Mouse (Mus musculus) heart, postnatal 0 days (tissue): Measurements from ENCODE around the gene Uhrf1bp1. TPM values are rescaled to one million over a fixed set of nuclear protein-coding genes. Genes with fewer than 3 reads are reported as not detected.

ENCODE experiments used
- ATAC-seq: fragments of 200-750 bp; cut with Nextera tagmentation; 2 replicates; pipeline ENCODE4 v1.8.0; 2017; ENCODE audit warnings: low read depth, moderate number of reproducible peaks, moderate library complexity; ENCODE audit not compliant: insufficient read depth
- DNase-seq: peaks from one replicate; pipeline ENCODE4 v3.0.0-alpha.2; 2016; ENCODE audit warnings: low spot score
- H3K27ac ChIP-seq: fragments of 300-500 bp; sonication (generic); 2 replicates; pipeline ENCODE4 v1.5.1; 2014; ENCODE audit warnings: low read depth, mild to moderate bottlenecking
- H3K27me3 ChIP-seq: fragments of 300-500 bp; sonication (generic); 2 replicates; pipeline ENCODE4 v1.6.1; 2014; ENCODE audit warnings: low read length, mixed read lengths; ENCODE audit not compliant: control insufficient read depth, insufficient read depth
- H3K36me3 ChIP-seq: fragments of 300-500 bp; sonication (generic); replicated peaks from 2 replicates; pipeline ENCODE4 v1.6.1; 2014; ENCODE audit warnings: low read length, mixed read lengths; ENCODE audit not compliant: control insufficient read depth, insufficient read depth
- H3K4me1 ChIP-seq: fragments of 300-500 bp; sonication (generic); 2 replicates; pipeline ENCODE4 v1.6.1; 2014; ENCODE audit warnings: antibody characterized with exemption; ENCODE audit not compliant: control insufficient read depth, insufficient read depth
- H3K4me2 ChIP-seq: fragments of 300-500 bp; sonication (generic); 2 replicates; pipeline ENCODE4 v1.6.1; 2014; ENCODE audit warnings: low read depth, mild to moderate bottlenecking, low read length, moderate library complexity
- H3K4me3 ChIP-seq: fragments of 300-500 bp; sonication (generic); 2 replicates; pipeline ENCODE4 v1.5.1; 2014; ENCODE audit warnings: low read depth, low read length
- H3K9ac ChIP-seq: fragments of 300-500 bp; sonication (generic); replicated peaks from 2 replicates; pipeline ENCODE4 v1.6.1; 2014; ENCODE audit warnings: low read depth, low read length, mixed read lengths
- H3K9me3 ChIP-seq: fragments of 300-500 bp; sonication (generic); replicated peaks from 2 replicates; pipeline ENCODE4 v1.6.1; 2016; ENCODE audit warnings: low read length; ENCODE audit not compliant: control insufficient read depth
- CTCF ChIP-seq: IDR thresholded peaks from 2 replicates; pipeline ENCODE4 v1.5.1; 2016; ENCODE audit warnings: antibody characterized with exemption, control low read depth, low read depth
- EP300 ChIP-seq: IDR thresholded peaks from 2 replicates; pipeline ENCODE4 v1.6.1; 2016; ENCODE audit warnings: antibody characterized with exemption, low read depth
- WGBS: fragments of 180-500 bp; shearing (Covaris S2); extraction: QIAGEN DNeasy Blood & Tissue Kit; methylation state at CpG from one replicate; pipeline ENCODE4 v1.1.7; 2014; 5-methylcytosine and 5-hydroxymethylcytosine counted together
- polyA plus RNA-seq: library from polyadenylated mRNA; unstranded; fragments of >200 nt; fragmentation: Nextera tagmentation; extraction: Ambion mirVana; gene quantifications from 2 replicates; pipeline ENCODE4 v1.2.1, GENCODE M21; 2015
- total RNA-seq: library from RNA; depleted of rRNA; stranded (reverse); fragments of >200 nt; gene quantifications from 2 replicates; pipeline ENCODE4 v1.2.3, GENCODE M21; 2014; ENCODE audit warnings: low replicate concordance

Uhrf1bp1 gene
- total and polyA plus RNA-seq, 2 experiments from 2014 or later: 1.9 to 12.3 TPM

DNA sequence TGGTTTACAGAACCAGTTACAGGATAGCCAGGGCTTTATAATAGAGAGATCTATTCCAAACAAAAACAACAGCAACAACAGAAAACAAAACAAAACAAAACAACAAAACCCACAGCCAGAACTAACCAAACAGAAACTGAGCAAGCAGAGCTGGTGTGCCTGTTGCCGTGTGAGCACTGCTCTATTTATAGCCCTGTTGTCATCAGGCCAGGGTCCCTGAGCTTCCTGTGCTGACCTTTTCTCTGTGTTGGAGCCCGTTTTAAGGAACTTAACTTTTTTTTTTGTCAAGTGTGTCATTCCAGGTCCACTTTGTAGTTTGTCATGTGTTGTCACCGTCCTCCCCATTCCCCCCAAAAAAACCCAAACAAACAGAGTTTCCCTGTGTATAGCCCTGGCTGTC is 5.2 kb upstream of the Uhrf1bp1 start:
- ATAC-seq (peak; percentile 63), DNase-seq (no peak)
- no peak for TF ChIP-seq CTCF
- TF ChIP-seq EP300: no peak

DNA sequence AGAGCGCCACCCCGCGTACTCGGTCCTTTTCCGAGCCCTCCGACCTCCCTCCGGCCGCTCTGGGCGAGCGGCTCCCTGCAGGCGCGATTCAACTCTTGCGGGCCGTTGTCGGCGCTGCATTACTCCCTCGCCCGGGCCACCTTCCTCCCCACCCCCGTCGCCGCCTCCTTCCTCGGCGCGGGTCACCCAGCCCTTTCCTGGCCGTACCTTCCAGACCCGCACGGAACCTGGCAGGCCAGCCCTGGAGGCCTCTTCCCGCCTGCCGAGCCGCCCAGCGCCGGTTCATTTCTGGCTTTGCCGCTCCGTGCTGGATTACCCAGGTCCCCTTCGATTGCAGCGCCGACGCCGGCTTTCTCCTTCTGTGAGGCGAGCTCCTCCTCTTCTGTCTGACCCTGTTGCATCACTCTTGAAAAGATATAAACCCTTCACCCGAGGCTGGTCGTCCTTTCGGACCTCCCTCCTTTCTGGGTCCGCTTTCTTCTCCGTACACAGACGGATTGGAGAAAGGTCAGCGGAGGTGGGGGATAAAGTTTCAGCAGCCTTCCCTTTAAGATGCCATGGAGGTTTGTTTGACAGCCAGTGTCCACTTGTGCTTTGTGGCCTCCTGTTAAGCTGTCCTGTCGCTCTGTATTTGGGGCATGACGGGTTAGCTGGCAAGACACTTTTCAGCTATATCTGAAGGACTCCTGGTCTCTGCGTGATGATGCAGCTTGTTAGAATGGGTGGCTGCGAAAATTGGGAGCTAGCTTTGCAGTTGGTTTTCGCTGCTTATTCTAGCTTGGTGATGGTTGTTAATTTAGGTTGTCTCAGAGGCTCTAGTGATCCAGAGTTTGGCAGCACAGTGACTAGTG is 782 bp downstream of the Uhrf1bp1 start:
- Histone ChIP-seq H3K4me2 (peak overlapping the region; percentile 96), H3K4me1 (peaks cover 10% of the 10 kb centered on the region), H3K27ac (peak overlapping the region; percentile 85), H3K27me3 (no peaks in the 10 kb centered on the region), H3K9me3 (no peaks in the 10 kb centered on the region), H3K9ac (peak overlapping the region; percentile 85), H3K36me3 (peaks cover 14% of the 10 kb centered on the region; the same call in 1 of the 2 replicates), H3K4me3 (peak overlapping the region; percentile 94)
- WGBS: 1% methylated on average over 42 of the region's 52 CpGs
- peak; percentile 67 for ATAC-seq
- DNase-seq: peak; percentile 54
- TF ChIP-seq EP300: no peak
- TF ChIP-seq CTCF: no peak

More for the DNA sequence above, 5.2 kb upstream of the Uhrf1bp1 start:
- Histone ChIP-seq H3K36me3 (peaks cover 66% of the 10 kb centered on the region), H3K9ac (no peak overlapping the region), H3K4me3 (no peak overlapping the region), H3K27me3 (no peaks in the 10 kb centered on the region), H3K4me1 (no peaks in the 10 kb centered on the region), H3K27ac (peak overlapping the region; percentile 39), H3K9me3 (no peaks in the 10 kb centered on the region), H3K4me2 (no peak overlapping the region)
- WGBS: 22% methylated on average over 3 of the region's 3 CpGs

DNA sequence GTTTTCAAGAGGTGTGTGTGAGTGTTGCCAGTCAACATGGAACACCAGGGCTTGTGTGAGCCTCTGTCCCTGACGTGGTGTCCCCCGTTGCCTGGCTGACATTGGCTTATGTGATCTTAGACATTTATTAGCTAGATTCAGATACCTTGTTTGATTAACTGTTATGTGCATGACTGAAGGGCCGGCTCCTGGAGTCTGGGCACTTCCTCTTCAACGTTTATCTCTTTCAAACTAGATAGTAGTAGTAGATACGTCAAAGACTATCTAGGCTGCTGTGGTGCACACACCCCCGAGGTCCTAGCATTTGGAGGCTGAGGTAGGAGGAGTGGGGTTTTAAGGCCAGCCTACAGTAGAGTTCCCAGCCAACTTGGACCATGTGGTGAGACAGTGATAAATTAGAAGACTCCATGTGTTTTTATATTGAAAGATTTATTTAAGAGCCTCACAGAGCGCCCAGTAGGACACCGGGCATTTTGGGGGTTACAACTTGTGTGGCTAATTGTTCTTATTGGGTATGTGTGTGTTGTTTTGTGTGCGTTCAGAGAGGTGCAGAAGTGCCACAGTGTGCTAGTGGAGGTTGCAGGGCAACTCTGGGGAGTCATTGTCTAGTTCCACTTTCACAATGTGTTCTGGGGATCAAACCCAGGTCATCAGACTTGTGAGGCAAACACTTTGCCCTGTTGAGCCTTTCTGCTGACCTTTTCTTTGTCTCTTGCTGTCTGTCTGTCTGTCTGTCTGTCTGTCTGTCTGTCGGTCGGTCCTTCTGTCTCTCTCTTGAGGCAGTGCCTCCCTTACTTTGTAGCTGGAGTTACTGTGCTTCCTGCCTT is 1.6 kb downstream of the Uhrf1bp1 start:
- no peak for DNase-seq
- peak overlapping the region; percentile 94 for H3K4me3 ChIP-seq
- H3K9ac ChIP-seq: peak overlapping the region; percentile 85
- H3K27ac ChIP-seq: no peak overlapping the region
- TF ChIP-seq EP300: no peak
- TF ChIP-seq CTCF: no peak
- H3K27me3 ChIP-seq: no peaks in the 10 kb centered on the region
- no peaks in the 10 kb centered on the region for H3K9me3 ChIP-seq
- peaks cover 10% of the 10 kb centered on the region for H3K4me1 ChIP-seq
- peak overlapping the region; percentile 96 for H3K4me2 ChIP-seq
- no peak for ATAC-seq
- 39% methylated on average over 11 of the region's 11 CpGs for WGBS
- peaks cover 8% of the 10 kb centered on the region; the same call in 1 of the 2 replicates for H3K36me3 ChIP-seq

GRCm38 (mm10) chr17:27859131-27859530 is 2.9 kb downstream of the Uhrf1bp1 start:
- Histone ChIP-seq H3K4me2 (no peak overlapping the region), H3K9ac (no peak overlapping the region), H3K4me1 (peaks cover 10% of the 10 kb centered on the region), H3K36me3 (no peaks in the 10 kb centered on the region), H3K4me3 (no peak overlapping the region), H3K27ac (no peak overlapping the region), H3K9me3 (no peaks in the 10 kb centered on the region), H3K27me3 (no peaks in the 10 kb centered on the region)
- WGBS: 70% methylated on average over 2 of the region's 2 CpGs
- TF ChIP-seq EP300 (no peak), CTCF (no peak)
- DNase-seq: no peak
- no peak for ATAC-seq

DNA sequence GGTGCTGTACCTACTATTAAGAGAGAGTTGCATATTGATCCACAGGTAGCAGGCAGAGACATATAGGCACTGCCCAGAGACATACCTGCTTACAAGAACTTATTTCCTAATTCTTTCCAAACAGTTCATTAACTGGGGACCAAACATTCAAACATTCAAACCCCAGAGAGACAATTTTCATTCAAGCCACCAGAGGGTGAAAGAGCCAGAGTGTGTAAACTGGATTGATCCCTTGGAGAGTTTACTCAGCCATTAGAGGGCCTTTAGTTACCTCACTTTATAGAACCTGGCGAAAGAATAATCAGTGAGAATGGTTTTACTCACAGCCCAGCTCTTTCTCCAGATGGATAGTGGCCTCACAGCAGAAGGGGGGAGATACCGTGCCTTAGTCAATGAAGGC is 9.2 kb downstream of the Uhrf1bp1 start:
- no peaks in the 10 kb centered on the region for H3K4me1 ChIP-seq
- WGBS: 84% methylated on average over 2 of the region's 2 CpGs
- no peak overlapping the region for H3K9ac ChIP-seq
- H3K9me3 ChIP-seq: no peaks in the 10 kb centered on the region
- TF ChIP-seq CTCF: peak; percentile 11; the same call in 1 of the 2 replicates
- TF ChIP-seq EP300: no peak
- no peak overlapping the region for H3K4me3 ChIP-seq
- ATAC-seq: no peak
- no peak overlapping the region for H3K27ac ChIP-seq
- DNase-seq: no peak
- no peaks in the 10 kb centered on the region for H3K36me3 ChIP-seq
- H3K4me2 ChIP-seq: no peak overlapping the region
- no peaks in the 10 kb centered on the region for H3K27me3 ChIP-seq
